Mouse (Mus musculus) layer of hippocampus, adult 8-10 months (tissue): ENCODE measurements around the gene Tnnc1. TPM values are rescaled to one million over a fixed set of nuclear protein-coding genes. Genes with fewer than 3 reads are reported as not detected.

Experiments
- DNase-seq, 2 experiments: peaks; one replicate each; pipeline ENCODE4 v3.0.0; 2022; ENCODE audit warnings: low spot score in 2 of 2
- total RNA-seq, 4 experiments: library from RNA; stranded (reverse); gene quantifications; 2 replicates each; pipeline ENCODE4 v1.2.4; 2022

The Tnnc1 gene
- total RNA-seq, 4 experiments from 2014 or later: 2.3 to 3.7 (median 2.9) TPM

DNA sequence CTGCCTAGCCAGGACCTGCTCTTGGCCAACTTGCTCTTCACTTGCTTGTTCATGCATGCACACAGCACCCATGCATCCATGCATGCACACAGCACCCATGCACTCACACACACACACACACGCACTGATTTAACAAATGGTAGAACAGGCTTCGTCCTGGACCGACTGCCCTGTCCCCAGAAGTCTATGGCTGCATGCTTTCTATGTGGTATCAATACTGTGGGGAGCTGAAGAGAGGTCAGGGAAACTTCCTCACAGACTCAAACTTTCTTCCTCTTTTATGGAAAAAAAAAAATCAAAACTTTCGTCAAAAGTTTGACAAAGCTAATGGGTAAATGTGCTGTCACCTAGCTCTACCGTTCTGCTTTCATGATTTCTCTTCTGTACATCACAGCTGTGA lies 24.6 kb upstream of the Tnnc1 start:
- DNase-seq: no peak

DNA sequence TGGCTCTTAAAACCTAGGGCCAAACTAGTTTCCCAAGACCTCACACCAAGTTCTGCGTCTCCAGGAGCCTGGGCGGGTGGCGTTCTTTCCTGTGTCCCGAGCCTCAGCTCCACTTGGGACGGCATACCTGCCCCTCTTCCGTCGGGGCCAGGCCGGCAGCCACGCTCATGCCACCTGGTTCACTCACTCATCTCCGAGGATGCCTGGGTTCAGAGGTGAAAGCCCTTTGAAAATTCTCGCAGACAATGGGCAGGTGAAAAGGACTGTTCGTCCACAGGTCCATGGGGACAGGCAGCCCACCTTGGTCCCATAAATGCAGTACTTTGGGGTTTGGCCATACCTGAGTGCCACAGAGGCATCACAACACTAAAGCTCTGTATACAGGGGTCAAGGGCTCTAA lies 23.9 kb upstream of the Tnnc1 start:
- DNase-seq: no peak

DNA sequence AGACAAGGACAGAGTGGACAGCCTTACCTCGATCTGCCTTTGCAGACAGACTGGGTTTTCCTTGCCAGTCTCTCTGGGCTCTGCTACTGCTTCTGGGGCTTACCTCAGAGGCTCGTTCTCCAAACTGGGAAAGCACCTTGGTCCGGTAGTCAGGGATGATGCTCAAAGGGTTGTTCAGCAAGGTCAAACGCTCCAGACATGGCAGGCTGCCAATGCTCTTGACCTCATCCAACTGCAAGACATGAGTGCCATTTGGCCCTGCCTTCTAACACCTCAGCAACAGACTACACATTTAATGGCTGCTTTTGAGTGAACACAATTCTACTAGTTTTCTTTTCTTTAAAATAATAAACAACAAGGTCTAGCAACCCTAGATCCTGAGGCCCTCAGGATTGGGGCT lies 21.5 kb upstream of the Tnnc1 start:
- no peak for DNase-seq

DNA sequence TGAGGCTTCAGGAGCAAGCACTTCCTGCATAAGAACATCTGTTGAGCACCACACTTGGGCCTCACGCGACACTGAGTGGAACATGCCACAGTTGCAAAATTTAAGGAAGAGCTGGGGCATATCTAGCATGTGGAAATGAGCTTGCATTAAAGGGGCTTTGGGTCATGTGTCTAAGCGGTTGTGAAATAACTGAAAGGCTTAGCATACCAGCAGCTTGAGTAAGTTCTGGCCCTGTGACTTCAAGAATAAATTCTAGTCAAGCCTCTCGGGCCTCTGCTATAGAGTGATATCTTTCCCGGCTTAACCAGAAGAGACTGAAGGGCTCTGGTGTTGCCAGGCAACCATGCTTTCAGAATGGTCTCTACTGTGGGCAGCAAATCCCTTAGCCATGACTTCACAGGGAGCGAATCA lies 19.3 kb upstream of the Tnnc1 start:
- no peak for DNase-seq

DNA sequence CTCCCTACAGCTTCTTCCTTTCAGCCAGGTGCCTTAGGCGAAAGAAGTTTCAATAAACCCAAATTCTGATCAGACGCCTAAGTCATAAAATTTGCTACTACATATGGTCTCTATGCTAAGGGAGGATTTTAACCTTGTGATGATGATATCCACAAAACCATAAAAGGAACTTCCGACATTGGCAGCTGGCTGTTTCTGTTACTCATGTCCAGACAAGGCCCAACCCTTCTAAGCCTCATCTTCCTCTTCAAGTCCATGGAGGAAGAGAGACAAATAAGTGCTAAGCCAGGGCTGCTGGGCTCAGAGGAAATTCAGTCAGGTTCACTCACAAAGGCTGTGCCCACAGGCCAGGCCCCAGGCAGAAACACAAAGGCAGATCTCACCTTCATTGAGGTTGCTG lies 18.8 kb upstream of the Tnnc1 start:
- no peak for DNase-seq

DNA sequence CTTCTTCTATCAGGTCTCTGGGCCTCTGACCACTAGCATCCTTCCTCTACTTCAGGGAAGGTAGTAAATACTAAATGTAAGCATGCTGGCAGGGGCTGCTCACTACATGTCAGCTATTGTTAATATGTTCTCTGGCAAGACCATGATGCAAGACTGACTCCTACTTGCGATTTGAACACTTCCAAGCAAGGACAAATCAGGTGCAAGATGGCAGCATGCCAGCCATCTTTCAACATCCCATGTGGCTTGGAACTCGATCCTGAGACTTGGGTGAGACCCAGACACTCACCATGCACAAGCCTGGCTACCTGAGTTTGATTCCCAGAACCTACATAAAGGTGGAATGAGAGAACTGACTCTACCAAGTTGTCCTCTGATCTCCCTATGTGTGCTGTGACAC lies 16.2 kb upstream of the Tnnc1 start:
- DNase-seq: no peak

DNA sequence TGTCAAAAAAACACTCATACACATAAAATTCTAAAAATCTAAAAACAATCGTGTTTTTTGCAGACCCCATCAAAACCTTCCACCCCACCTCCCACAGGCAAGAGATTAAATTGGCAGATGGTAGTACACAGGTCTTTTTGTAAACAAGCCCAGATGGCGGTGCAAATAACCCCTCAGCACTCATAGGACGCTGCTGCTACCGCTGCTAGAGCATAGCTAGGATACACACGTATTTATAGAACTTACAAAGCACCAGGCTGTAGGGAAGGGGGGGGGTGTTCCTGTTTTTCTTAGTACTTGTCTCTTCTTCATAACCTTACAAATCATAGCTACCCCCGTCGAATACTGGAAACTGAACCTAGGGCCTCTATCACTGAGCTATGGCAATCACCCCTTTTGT lies 14.3 kb upstream of the Tnnc1 start:
- DNase-seq: peak in 1 of 2 experiments; percentile 43

DNA sequence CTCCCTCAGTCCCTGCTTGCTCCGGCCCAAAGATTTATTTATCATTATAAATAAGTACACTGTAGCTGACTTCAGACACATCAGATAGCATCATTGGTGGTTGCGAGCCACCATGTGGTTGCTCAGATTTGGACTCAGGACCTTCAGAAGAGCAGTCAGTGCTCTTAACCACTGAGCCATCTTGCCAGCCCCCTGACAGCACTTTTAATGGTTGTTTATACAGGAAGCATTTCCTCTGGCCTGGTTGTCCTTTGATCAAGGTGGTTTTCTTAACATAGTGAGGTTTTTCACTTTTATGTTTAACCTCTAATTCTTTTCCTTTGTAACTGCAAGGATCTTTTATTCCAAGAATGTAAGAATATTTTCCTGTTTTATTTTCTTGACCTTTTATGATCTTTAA lies 13.7 kb upstream of the Tnnc1 start:
- DNase-seq: no peak

DNA sequence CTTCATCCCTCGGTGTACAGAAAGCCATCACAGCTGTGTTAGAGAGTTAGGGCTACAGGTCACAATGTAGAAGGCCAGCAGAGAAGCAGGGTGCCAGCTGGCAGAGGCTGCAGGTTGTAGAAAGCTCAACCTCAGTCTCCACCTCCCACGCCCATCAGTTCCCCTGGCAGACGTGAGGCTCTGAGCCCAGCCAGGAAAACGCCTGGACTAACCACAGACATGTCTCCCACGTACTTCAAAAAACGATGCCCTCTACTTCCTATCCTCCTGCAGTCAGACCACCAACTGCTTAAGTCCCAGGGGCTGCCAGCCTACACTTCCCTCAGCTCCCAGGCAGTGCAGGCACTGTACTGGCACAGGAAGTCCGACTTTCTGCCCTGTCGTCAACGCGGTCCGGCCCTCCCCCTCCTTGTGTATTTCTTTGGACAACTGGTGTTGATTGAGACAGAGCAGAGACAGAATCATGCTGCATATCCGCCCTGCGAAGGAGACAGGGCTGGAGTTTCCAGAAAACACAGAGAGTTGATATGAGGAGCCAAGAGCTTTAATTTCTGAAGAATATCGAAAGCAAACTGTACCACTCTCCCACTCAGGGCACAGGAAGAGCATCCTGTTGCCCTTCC lies 13.1 kb upstream of the Tnnc1 start:
- DNase-seq: no peak

DNA sequence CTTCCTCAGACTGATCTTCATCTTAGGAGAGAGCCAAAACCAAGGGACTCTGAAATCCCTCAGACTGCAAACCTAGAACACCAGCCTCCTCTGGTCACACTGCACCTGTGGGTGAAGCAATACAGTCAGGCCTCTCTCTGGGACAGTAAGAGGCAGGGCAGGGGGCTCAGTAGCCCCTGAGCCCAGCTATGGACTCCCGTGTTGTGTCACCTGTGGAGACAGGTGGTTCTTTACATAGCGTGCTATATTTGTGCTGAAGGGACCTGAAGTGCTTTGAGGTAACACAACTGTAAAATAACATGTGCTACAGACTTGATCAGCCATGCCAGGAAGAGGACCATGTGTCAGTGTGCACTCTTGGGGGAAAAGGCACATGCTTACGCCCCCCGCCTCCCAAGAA lies 12.6 kb upstream of the Tnnc1 start:
- no peak for DNase-seq

DNA sequence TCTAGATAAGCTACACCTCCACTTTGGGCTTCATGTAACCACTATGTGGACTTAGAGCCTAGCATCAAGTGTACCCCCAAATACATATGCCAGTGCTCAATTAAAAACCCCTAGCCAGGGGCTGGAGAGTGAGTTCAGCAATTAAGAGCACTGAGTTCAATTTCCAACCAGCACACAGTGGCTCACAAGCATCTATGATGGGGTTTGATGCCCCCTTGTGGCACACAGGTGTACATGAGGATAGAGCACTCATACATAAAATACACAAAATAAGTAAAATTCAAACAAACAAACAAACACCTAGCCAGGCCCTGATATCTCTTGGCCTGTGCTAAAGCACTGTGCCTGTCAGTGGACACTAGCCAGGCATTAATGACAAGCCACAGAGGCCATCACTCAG lies 12.1 kb upstream of the Tnnc1 start:
- no peak for DNase-seq

DNA sequence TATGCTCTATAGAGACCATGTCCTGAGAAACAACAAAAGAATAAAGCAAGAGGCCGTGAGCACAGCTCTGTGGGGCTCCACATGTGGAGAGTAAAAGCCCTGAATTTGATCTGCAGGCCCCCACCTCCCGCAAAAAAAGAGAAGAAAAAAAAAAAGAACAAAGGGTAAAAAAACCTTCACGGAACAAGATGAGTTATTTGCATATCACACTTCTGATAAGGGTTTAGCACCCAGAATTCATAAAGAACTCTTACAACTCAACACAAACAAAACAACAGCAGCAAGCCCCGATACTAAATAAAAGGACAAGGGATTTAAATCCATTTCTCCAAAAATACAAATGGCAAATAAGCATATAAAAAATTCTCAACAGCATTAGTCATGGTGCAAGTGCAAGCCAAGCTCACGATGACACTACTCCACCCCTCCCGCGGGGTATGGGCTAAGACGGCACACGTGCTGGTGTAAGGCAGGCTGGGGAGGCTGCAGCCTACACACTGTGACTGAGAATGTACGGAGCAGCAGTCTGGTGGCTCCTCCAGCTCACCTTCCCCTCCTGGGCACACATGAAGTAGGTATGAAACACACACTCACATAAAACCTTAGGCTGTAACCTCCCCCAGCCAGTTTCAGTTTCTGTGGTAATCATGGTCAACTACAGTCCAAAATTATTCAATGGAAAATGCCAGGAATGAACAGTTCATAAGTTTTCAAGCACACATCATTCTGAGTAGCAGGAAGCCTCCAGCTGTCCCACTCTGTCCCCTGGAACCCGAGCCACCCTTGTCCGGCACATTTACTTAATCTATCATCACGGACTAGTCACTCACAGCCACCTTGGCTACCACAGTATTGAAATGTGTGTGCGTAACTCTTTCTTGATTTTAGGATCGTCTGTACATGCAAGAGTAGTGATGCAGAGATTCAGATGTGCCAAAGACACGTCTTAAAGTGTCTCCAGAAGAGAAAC lies 10.3 kb upstream of the Tnnc1 start:
- no peak for DNase-seq

DNA sequence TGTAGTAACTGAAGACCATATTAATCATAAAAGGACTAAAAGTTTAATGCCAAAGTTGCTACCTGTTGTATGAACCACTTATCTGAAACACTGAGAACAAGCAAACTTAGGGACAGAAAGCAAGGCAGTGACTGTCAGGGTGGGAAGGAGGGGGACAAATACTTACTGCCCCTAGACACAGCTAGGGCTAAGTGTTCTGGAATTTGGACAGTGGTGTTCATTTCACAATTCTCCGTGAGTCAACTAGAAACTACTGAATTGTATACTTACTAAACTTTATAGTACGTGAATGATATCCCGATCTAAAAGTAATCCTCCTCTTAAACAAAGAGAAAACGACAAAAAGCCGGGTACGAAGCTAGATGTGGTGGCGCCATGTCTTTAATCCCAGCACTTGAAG lies 8.5 kb upstream of the Tnnc1 start:
- DNase-seq: no peak

DNA sequence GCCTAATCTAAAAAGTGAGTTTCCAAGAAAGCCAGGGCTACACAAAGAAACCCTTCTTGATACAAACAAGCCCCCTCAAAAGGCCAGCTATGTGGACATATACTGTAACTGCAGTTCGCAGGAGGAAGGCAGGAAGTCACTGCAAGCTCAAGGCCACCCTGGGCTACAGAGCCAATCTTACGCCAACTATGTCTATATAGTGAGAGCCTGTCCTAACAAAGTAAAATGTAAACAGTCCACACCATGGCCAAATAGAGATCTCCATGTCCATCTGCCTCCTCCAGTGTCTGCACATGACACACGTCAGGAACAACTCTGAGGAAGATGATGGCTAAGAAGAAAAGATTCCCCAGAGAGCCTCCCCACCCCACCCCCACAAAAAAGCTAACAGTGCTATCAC lies 8.1 kb upstream of the Tnnc1 start:
- no peak for DNase-seq

DNA sequence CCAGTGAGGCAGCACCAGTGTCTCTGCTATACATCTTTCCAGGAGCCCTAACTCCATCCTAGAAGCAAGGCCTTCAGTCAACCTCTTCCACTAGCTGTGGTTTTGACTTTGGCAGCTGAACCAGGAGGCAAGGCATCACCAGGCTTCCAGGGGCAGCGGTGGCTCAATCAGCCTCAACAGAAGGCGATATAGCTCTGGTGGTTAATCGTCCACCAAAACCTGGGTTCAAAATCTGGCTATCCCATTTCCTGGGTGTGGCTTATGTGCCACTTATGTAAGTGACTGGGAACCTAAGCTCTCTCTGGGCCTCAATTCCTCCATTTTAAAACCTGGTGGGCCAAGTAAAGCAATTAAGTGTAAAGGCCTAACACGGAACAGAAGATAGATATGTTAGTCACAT lies 3.3 kb upstream of the Tnnc1 start:
- DNase-seq: no peak

DNA sequence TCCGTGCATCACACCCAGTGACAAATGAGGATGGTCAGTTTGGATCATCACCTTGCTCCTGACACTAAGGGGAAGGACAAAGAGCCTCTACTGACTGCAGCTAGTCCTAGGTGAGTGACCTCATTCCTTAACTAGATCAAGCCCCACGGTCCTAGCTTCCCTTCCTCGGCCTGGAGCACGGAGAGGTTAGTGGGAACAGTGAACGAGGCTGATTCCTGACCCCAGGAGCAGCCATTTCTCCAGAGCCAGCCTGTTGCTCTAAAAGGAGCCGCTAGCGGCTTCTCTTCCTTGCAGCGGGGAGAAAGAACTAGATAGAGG lies 2.9 kb upstream of the Tnnc1 start:
- DNase-seq: no peak

DNA sequence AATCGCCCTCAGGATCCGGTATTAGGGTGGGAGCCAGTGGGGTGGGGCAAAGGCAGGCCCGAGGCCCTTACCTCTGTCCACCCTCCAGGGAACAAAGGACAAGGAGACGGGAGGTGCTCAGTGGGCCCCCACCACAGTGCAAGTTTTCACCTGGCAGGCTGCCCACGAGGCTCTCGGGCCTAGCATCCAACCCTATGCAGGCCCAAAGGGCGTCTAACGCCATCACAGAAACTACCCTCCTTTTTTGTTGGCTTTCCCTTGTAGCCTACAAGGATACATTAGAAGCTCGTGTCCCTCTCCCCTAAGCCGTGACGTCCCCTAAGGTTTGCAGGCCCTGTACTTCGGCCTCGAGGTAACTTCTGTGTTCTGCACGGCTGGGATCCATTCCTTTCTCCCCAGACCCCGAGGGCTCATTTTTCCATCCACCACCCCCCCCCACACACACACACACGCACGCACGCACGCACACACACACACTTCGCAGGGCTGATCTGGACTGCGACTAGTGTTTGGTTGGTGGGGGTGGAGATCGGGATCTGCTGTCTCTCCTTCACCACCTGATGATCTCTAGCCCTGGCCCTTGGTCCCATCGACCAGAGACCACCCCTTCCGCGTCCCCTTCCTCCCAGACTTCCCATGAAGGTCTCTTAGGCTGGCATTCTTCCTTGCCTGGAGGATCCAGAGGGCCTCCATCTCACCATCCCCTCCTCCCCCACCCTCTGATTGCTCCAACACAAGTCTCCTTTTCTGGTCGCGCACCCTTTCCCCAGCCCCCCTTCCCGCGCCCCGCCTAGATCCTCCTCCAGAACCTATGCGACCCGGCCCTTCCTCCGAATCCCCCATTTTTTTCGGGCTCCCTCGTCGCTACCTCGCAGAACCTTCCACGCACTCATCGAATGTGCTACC lies 2.3 kb upstream of the Tnnc1 start:
- peak in 1 of 2 experiments; percentile 38 for DNase-seq

DNA sequence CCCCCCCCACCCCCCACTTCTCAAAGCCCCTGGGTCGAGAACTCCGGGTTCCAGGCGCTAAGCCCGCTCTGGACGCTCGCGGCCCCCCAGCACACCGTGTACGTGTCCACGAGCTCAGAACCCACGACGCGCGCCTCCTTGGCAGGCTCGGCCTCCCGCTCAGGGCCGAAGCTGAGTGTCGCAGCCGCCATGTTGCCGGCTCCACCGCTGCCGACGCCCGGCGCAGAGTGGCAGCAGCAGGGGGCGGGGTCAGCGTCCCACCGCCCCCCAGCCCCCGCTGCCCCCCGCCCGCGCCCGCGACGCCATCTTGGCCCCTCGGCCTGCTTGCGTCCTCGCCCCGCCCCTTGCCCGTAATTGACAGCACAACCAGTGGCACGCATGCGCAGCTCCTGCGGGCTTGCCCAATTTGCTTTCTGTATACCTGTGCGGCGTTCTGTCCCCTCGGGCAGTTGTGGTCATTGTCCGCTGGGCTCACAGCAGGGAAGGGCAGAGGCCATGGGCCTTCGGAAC lies 1.6 kb upstream of the Tnnc1 start:
- peak; percentile 91 to 93 for DNase-seq

DNA sequence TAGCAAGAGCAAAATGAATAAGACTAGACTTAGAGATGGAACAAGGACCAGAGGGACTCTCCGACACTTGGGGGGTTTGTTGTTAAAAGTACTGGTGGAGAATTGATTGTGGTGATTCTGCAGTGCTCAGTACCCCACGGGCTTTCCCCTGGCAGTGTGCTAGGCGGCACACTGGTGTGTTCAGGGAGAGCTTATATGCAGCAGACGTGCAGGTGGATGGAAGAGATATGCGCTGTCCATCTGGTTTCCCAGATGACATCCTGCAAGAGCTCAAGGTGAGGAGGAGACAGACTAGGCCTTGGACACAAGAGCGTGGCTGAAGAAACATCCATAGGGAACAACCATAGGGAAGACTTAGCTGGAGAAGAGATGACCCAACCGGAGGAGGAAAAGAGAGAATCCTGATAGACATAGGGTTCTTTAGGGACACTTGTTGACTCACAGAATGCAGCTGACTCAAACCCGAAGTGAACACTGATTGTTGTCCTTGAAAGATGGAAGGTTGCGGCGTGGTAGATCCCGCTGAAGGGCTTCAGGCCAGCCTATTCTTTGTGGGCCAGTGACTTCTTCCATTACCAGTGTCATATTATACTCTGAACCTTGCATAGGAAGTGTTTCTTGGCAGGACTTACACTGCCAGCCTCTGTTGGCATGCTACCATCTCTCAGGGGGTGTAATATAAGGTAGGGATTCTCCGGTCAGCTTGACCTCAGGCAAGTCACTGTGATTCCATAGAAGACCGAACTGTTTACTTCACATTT lies 862 bp upstream of the Tnnc1 start:
- DNase-seq: no peak

DNA sequence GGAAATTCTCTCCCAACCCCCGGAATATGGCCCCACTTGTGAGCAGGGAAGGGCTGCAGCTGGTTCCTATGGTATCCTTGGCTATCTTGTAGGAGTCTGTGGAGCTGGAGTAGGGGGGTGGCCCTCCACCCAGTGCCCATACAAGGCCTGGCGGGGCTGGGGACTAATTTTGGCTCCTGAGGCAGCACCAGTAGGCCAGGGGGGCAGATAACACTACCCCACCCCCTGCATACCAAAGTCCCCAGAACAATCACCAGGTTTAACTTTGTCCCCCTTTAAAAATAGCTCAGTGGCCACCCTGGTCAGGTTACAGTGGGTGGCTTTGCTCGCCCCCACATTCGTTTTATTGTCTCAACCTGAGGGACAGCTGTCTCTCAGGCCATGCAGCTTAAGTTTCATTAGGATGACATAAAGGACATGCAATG lies 1.0 kb downstream of the Tnnc1 start:
- DNase-seq: no peak

DNA sequence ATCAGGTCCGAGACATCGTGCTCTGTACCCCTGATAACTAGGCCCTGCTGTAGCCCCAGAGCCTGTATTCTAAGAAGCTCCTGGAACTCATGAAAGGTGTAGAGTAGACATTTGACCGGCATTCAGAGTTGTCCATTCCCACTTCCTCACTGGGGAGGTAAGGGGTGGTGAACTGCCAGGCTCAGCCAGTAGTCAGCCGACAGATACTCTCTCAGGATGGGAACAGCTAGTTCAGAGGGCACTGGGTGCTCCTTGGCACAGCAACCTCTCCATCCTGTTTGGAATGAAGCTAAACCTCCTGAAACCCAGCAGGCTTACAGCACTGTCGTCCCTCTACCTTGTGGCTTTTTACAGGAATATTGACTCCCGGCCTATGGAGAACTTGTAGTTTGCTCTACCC lies 3.7 kb downstream of the Tnnc1 start:
- DNase-seq: no peak
